Mouse (Mus musculus) T-helper 2 cell (primary cell): ENCODE results near the gene Gm19426.

Experiments used
- in situ Hi-C: fragments of 300-600 bp; cut with MboI, MseI; formaldehyde crosslinking; loops from one replicate; pipeline ENCODE4 v1.15.1; 2025; ENCODE audit warnings: high pct_unique_total_duplicates

Gene Gm19426

DNA sequence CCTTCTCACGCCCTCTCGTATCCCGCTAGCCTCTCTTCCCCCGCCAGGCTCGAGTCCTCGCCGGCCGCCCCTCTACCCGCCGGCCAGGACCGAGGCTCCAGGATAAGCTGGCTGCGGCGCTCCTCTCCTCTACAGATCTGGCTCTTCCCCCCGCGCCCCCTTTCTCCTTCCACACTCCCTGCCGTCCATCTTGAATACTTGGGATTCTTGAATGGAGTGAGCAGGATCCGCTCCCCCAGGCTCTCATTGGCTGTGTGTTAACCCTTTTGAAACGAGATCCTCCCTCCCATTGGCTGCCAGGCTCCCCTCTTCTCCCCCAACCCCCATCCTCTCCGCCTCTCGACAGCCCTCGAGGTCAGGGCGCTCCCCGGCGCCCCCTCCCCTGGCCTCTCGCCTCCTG, at the start of gene Gm19426:
TSS of gene Gm19426 (minus strand) at position 95 of the 400 bp plus-strand sequence.
- in situ Hi-C loops: no loop called here

DNA sequence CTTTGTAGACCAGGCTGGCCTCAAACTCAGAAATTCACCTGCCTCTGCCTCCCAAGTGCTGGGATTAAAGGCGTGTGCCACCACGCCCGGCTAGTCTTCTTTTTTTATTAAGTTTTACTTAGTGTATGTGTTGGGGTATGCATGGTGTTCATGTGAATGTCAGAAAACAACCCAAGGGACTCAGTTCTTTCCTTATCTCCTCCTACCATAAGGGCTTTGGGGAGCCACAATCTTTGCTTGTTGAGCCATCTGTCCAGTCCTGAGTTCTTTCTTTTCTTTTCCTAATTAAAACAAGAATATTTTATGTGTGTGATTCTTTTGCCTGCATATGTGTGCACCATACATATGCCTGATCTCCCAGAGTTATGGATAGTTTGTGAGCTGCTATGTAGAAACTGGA, 49.7 kb upstream of the Gm19426 start:
- in situ Hi-C loops: no loop called here

DNA sequence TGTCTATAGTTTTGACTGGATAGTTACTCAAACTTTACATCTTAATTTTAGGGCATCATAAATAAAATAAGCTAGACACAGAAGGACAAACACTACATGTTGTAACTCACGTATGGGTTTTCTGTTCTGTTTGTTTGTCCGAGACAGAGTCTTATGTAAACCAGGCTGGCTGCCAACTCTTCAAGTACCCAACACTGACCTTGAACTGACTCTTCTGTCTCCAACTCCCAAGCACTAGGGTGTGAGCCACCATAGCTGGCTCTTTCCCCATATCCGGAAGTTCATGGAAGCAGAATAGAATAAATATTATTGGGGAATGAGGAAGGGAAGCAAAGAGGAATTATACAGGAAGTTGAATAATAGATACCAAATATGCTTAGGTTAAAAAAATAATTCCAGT, 49.1 kb upstream of the Gm19426 start:
- in situ Hi-C loops: no loop called here

DNA sequence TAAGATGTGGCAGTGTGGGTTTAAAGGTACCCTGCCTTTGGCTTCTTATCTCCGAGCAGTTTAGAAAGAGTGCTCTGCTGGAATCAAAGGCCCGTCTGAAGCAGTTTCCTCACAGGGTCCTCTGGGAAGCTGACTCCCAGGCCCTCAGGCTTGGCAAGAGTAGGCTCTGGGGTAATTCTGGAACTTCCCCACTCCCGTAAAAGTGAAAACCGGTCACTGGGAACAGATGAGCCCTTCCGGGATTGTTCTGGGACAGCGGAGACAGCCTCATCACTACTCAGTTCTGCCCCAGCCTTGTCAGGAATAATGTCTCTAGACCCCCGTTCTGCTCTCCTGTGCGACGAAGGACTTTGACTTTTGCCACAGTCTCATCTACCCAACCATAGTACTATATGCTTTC, 47.0 kb upstream of the Gm19426 start:
- in situ Hi-C loops: no loop called here

DNA sequence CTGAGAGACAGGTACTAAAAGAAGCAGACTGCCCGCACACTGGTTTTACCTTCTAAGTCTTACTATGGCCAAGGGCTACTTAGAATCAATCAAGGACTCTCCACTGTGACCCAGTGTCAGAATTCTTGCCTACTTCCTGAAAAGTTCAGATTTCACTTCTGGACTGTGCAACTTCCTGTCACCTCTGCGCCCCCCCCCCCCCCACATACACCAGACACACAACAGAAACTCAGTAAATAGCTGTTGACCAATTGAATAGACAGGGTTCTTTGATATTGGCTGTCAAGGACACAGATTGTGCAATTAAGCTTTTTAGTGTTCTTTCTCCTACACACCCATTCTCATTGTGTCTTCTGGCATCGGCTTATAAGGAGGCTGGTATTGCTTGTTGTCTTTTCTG, 44.9 kb upstream of the Gm19426 start:
- in situ Hi-C loops: no loop called here

DNA sequence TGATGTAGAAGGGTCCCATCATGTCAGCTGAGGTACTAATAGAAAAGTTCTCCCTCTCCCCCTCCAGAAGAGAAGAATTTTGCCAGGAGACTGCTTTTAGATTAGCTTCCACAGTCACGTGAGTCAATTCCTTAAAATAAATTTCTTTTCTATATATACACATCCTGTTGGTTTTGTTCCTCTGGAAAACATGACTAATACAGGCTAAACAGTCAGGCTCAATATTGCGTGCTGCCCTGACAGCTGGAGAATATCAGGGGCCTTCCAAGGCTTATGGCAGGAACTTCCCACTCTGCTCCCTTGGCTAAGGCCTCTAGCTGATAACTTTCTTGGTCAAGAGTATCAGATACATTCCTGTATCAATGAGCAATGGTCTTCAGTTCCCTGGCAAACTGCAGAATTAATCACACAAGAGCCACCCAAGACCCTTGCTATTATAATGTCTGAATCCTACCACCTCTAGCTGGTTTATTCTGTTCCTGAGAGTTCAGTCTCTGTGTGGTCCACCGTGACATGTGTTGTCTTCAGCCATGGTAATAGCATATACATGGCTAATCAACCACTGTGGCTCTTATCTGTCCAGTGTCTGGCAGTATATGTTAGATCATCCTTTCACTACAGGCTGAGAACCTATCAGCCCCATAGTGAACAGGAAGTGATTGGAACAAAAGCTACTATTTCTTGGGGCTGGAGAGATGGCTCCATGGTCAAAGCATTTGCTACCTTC, 40.5 kb upstream of the Gm19426 start:
- in situ Hi-C loops: no loop called here

DNA sequence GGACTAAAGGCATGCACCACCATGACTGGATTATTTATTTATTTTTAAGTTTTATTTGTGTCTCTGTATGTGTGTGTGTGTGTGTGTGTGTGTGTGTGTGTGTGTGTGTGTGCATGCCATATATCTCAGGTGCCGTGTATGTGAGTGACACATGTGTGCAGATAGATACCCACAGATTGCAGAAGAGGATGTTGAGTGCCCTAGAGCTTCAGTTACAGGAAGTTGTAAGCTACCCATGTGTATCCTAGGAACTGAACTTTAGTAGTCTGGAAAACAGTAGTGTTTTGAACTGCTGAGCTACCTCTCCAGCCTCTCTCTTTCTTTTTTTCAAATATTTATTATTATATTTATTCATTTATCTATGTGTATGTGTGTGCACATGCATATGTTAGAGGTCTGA, 39.9 kb upstream of the Gm19426 start:
- in situ Hi-C loops: no loop called here

DNA sequence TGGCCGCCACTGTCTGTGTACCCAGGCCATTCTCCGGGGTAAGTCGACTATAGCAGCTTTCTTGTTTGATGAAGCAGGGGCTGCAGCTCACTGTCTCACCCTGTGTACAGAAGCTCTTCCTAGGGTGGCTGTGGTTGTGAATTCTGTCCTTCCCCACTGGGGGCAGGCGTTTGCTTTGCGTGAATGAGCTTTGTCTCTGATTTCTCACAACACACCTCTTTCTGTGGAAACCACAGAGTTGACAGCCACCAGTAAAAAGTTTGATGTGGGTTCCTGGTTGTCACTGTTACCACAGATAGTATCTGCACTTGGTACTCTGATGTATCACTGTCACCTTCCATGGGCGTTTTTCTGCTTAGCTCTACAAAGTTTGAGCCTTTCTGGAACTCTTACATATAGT, 35.8 kb upstream of the Gm19426 start:
- in situ Hi-C loops: no loop called here

DNA sequence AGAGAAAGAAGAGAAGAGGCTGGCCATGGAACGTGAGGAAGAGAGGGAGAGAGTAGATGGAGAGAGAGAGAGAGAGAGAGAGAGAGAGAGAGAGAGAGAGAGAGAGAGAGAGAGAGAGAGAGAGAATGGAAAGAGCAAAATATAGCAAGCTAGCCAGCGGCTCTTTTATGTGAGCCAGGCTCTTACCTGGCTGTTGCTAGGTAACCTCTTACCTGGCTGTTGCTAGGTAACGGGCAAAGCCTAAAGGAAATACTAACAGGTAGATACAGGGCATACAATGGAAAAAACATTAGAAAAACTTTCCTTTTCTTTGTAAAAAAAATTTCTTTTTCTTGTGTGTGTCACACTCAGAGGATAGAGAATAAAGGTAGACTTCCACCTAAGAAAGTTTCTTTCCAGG, 34.3 kb upstream of the Gm19426 start:
- in situ Hi-C loops: no loop called here

DNA sequence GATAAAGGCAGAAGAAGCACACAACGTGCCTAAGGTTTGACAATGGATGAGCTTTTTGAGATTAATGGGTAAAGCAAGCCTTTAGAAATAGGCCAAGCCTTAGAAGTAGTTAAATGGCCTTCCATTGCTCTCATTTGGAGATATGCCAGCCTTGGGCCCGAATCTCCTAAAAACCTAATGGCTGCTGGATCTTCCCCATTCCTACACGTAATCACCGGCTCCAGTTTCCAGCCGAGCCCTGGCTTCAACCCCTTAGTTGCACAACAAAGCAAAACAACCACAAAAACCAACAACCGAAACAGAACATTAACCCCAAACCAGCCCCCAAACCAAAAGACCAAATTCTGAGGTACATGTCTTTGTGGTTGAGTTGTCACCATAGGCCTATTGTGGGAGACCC, 32.2 kb upstream of the Gm19426 start:
- in situ Hi-C loops: no loop called here

DNA sequence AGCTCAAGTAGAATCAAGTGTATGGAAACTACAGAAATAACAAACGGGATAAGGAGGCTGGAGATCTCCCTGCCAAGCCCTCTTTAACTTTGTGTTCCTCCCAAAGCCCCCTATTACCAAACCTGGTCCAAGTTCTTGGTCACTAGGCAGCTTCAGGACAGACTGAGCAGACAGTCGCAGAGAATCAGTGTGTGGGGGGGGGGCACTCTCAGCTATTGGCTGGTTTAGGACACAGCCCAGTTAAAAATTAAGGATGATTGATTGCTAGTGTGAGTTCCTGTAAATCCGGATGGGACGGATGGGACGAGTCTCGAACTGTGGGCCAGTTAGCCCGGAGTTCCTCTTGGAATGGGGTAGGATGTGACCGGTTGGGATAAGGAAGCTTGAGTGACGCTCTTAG, 31.8 kb upstream of the Gm19426 start, which contains the start of gene Serping1:
TSS of gene Serping1 (minus strand) at position 204 of the 400 bp plus-strand sequence.
- in situ Hi-C loops: no loop called here

DNA sequence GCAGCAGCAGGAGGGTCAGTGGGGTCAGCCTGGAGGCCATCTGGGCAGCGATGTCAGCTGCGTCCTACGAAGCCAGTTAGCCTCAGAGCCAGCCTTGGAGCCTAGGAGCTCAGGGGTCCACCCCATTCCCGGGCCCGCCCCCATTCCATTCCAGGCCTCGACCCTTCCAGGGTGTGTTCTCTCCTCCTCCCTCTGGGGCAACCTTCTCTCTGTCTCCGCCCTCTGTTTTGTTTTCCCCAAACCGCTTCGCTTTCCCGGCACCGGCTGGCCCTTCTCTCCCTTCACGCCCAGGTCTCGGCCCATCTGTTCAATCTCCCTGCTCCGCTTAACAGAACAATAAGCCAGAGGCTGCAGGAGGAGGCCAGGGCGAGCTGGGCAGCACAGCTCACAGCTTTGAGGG, 31.3 kb upstream of the Gm19426 start:
- in situ Hi-C loops: no loop called here

DNA sequence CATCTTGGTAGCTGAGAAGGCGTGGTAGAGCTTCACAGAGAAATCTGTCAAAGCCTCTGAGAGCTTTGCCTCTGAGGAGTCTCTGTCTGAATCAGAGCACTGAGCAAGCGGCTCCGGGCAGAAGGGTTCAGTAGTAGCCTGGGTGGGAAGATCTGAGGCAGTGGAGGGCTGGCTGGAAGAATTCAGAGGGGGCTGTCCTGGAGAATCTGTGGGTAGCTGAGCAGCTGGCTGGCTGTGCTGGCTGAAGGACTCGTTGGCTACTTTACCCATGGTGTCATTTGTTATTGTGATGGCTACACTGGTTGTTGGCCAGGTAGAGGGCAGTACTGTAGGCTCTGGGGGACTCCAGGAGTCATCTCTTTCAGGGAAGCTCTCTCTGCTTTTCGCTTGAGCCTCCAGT, 29.7 kb upstream of the Gm19426 start:
- in situ Hi-C loops: no loop called here

DNA sequence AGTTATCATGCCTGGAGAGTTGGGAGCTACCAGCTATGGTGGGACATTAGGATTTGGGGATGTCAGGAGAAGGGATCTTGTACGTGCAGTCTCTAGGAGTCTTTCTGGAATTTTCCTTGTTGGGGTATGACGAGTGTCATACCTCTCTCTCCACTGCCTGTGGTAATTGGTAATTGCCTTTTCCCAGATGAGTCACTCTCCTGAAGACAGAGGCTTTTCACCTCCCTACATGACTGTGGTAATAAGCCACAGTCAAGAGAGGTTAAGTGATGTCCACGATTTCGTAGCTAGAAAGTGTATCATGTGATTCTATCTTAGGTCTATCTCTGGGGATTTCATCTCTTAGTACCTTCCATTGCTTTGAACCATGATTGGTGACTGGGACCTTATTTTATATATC, 29.0 kb upstream of the Gm19426 start:
- in situ Hi-C loops: no loop called here

DNA sequence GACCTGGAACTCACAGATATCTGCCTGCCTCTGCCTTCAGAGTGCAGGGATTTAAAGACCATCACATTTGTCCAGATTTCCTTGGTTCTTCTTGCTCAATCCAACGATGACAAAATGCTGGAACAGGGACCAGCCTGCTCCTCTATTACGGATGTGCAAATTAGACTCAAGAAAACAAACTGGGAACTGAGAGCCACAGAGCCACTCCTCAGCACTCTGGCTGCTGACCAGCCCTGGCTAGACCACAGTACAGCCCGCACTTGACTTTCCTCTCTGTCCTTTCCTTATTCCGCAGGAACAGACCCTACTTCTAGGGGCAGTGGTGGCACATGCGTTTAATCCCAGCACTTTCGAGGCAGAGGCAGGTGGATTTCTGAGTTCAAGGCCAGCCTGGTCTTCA, 27.0 kb upstream of the Gm19426 start:
- in situ Hi-C loops: no loop called here

DNA sequence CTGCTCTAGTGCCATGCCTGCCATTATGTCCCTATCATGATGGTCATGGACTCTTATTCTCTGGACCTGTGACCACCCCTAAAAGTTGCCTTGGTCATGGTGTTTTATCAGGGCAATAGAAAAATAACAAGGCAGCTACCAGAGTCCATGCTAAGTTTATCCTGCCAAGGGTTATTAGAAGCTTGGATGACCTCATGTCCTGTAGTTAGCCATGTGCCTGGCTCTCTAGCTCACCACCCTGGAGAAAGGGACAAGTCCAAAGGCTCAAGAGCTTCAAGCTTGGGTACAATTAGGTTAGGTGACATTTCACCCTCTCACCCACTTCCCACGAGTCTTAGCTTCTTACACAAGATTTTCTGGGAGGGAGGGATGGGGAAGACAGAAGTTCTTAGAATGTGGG, 19.4 kb upstream of the Gm19426 start:
- in situ Hi-C loops: no loop called here

DNA sequence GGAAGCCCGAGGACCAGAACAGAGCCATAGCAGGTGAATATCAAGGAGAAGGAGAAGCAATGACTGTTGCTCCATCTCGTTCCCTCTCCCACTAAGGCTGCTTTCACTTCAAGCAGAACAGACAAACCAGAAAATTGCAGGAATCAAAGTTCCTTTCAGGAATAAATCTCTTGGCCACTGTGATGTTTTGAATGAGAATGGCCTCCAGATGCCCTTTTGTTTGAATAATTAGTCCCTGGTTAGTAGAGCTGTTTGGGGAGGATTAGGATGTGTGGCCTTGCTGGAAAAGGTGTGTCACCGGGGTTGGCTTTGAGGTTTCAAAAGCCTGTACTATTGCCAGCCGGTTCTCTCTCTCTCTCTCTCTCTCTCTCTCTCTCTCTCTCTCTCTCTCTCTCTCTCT, 18.8 kb upstream of the Gm19426 start:
- in situ Hi-C loops: no loop called here

DNA sequence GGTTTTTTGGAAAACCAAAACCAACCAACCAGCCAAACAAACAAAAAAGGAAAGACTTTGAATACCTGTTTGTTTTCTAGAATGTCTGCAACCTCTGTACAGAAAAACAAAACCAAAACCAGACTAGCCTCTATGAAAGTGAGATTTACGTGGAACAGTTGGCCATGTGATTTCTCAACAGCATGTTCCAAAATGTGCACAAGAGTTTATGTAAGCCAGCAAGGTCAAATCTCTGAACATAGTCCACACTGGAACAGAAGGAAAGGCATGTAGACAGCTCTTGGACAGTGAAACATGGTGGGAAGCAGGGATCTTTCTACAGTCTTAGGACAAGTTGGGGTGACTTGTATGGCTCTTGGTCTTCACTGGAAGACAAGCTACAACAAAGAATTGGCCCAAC, 18.4 kb upstream of the Gm19426 start:
- in situ Hi-C loops: no loop called here

DNA sequence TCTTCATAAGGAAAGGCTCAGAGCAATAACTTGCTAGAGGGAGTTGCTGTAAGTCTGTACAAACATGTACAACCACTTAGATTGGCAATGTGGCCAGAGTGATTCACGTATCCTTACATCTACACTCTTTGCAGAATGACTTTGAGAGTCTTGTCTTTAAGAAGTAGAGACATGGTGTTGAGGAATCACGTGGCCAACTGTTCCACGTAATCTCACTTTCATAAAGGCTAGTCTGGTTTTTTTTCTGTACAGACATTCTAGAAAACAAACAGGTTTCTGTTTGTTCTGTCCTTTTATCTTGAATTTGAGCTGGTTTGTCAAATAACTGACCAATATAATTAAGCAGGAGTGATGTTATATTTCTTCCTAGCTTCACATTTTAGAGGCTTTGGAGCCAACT, 17.9 kb upstream of the Gm19426 start:
- in situ Hi-C loops: no loop called here

DNA sequence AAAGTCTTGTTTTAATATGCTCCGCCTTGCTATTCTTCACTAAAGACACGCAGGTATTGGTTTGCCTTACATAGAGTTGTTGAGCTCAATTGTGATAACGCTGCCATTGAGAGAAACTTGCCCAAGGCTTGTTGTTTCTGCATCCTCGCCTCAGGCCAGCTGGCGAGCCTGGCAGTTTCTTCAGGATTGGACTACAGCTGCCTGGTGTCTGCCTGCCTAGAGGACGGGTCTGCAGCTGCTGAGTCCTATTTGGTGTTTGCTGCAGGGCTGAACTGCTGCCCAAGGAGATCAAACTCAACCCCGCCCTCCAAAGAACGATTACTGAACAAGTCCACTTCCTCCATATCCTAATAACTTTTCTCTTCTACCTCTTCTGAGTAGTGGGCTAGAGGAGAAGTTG, 17.3 kb upstream of the Gm19426 start:
- in situ Hi-C loops: no loop called here

DNA sequence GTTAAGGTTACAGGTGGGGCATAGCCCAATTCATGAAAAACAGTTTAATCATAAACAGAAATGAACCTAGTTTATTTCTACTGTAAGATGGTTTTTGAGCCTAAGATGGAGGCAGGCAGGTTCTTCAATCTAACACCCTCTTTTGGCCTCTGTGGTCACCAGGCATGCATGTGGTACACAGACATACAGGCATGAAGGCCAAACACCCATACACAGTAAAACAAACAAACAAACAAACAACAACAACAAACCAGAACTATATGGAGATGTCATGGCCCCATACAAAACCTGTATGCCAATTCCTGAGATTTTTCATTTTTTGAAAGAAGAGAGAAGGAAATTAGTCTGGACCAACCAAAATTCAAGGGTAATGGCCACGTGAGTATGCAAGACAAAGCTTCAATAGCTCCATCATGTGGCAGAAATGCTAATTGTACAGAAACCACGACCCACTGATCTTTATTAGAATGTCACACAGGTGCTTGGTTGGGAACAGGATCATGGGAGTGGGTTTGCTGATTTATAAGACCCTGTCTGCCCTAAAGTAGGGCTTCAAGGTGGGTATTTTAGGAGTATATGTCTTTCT, 15.2 kb upstream of the Gm19426 start:
- in situ Hi-C loops: no loop called here

DNA sequence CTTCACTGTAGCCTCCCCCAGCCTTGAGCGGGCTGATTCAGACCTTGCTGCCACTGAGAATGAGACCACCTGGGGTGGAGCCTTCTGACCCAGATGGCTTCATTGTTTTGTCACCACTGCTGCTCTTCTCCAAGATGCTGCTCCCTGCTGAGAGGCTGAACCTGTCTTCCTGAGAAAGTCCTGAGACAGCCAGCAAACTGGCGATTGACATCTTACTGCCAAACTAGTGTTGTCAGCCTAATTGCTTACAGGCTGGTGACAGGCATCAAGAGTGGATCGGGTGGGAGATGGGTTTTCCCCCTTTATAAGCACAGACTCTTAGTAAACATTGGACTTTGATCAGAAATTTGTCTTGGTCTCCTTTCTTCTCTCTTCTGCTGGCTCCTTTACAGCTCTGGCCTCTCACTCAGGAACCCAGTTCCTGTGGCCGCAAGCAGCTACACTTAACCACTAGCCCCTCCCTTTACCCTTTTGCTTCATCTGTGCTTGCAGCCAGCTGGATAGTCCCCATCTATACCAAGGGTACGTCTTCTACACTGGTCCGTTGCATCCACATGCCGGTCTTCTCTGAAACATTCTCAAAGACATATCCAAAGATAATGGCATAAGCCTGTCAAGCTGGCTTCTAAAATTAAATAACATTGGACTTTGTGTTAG, 13.7 kb upstream of the Gm19426 start:
- in situ Hi-C loops: no loop called here

DNA sequence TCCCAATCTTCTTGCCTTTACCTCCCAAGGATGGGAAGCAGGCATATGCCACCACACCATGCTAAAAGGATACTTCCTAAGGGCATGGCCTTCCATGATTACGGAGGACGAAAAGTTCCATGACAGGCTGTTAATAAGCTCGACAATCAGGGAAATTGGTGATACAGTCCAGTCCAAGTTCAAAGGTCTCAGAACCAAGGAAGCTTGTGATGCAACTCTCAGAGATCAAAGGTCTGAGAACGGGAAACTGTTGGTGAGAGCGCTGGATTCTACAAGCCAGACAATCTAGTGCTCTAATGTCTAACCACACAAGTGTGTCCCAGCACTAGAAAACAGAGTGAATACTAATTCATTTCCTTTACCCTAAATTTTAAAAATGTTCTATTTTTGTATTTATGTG, 12.8 kb upstream of the Gm19426 start:
- in situ Hi-C loops: no loop called here
